Mouse (Mus musculus) C2C12 (cell line): ENCODE data around the gene Mfsd2a. TPM values are rescaled to one million over a fixed set of nuclear protein-coding genes. Genes with fewer than 3 reads are reported as not detected.

Experiments
- H3K27me3 ChIP-seq: one replicate; pipeline ENCODE4 v1.6.1; 2011; ENCODE audit not compliant: control insufficient read depth, insufficient read depth, insufficient read length
- H3K36me3 ChIP-seq: one replicate; pipeline ENCODE4 v1.6.1; 2011; ENCODE audit not compliant: control insufficient read depth, insufficient read depth
- H3K4me3 ChIP-seq: one replicate; pipeline ENCODE4 v1.5.1; 2011; ENCODE audit warnings: mild to moderate bottlenecking, control low read depth; ENCODE audit not compliant: poor library complexity, insufficient read depth, severe bottlenecking
- H3K79me2 ChIP-seq: one replicate; pipeline ENCODE4 v1.6.1; 2011; ENCODE audit not compliant: control insufficient read depth, insufficient read depth
- H3K79me3 ChIP-seq: one replicate; pipeline ENCODE4 v1.6.1; 2011; ENCODE audit warnings: low read depth, control low read depth
- H3ac ChIP-seq: one replicate; pipeline ENCODE3; 2011; ENCODE audit warnings: low read depth; ENCODE audit not compliant: control insufficient read depth, insufficient read length
- CEBPB ChIP-seq: IDR thresholded peaks from one replicate; pipeline ENCODE4 v1.6.1; 2011; ENCODE audit warnings: low read depth, mild to moderate bottlenecking, control low read depth, moderate library complexity
- CTCF ChIP-seq: IDR thresholded peaks from one replicate; pipeline ENCODE4 v1.5.1; 2011; ENCODE audit not compliant: control insufficient read depth, insufficient read depth, insufficient read length
- FOSL1 ChIP-seq: IDR thresholded peaks from one replicate; pipeline ENCODE4 v1.8.0; 2011; ENCODE audit warnings: mild to moderate bottlenecking, low read length; ENCODE audit not compliant: poor library complexity, insufficient read depth, severe bottlenecking
- MAX ChIP-seq: IDR thresholded peaks from one replicate; pipeline ENCODE4 v1.6.1; 2011; ENCODE audit warnings: mild to moderate bottlenecking, control low read depth
- MYOD1 ChIP-seq: IDR thresholded peaks from one replicate; pipeline ENCODE4 v1.6.1; 2011; ENCODE audit warnings: low read depth; ENCODE audit not compliant: control insufficient read depth, insufficient read length
- MYOG ChIP-seq: IDR thresholded peaks from one replicate; pipeline ENCODE4 v1.6.1; 2011; ENCODE audit not compliant: control insufficient read depth, insufficient read length; ENCODE audit errors: extremely low read depth
- USF1 ChIP-seq: IDR thresholded peaks from one replicate; pipeline ENCODE4 v1.6.1; 2011; ENCODE audit warnings: low read depth, mild to moderate bottlenecking, control low read depth, moderate library complexity
- polyA plus RNA-seq: library from polyadenylated mRNA; unstranded; fragments of >200 nt; fragmentation: generic; extraction: Trizol; gene quantifications from one replicate; pipeline ENCODE4 v1.2.1, GENCODE M21; 2012; ENCODE audit warnings: missing spikeins

The Mfsd2a gene
- polyA plus RNA-seq, 1 experiment: 8.9 TPM

DNA sequence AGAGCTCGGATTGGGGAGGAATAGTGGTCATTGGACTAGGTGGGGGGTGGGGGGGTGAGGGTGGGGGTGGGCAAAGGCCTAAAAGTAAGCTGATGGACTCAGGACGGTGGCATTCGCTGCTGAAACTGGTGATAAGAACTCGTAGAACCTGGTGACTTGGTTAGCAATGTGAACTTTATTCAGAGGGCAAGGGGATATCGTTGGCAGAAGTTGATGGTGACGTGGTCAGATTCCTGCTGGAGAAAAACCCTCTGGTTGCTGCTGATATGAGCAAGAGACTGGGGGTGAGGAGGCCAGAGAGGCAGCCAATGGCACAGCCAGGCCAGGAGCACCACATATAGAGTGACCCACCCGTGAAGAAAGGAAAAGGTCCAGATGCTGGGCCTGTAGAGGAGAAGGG is 20.2 kb upstream of the Mfsd2a start:
- H3K79me2 ChIP-seq: no peaks in the 10 kb centered on the region
- H3K36me3 ChIP-seq: no peaks in the 10 kb centered on the region
- no peak overlapping the region for H3ac ChIP-seq
- H3K27me3 ChIP-seq: peaks cover 6% of the 10 kb centered on the region
- H3K79me3 ChIP-seq: no peaks in the 10 kb centered on the region
- TF ChIP-seq CEBPB (no peak), CTCF (no peak), MYOG (no peak), MAX (no peak), FOSL1 (no peak), MYOD1 (no peak), USF1 (no peak)
- H3K4me3 ChIP-seq: no peak overlapping the region

DNA sequence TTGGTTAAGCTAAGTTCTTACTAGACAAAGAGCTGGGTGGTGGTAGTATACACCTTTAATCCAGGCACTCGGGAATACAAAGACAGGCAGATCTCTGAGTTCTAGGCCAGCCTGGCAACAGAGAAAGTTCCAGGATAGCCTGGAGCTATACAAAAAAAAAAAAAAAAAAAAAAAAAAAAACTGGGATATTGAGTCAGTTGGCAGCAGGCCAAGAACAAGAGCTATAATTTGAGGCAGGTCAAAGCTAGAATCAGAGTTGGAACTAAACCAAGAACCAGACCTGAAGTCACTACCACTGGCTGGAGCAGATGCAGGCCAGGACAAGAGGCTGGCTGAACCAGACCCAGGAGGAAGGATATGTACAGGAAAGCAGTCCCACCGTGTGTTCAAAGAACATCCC is 19.7 kb upstream of the Mfsd2a start:
- H3K4me3 ChIP-seq: no peak overlapping the region
- H3K79me3 ChIP-seq: no peaks in the 10 kb centered on the region
- no peak overlapping the region for H3ac ChIP-seq
- no peaks in the 10 kb centered on the region for H3K36me3 ChIP-seq
- no peak for TF ChIP-seq MAX
- no peak for TF ChIP-seq MYOD1
- no peak for TF ChIP-seq CEBPB
- TF ChIP-seq MYOG: no peak
- no peak for TF ChIP-seq CTCF
- TF ChIP-seq FOSL1: no peak
- TF ChIP-seq USF1: no peak
- H3K27me3 ChIP-seq: peaks cover 6% of the 10 kb centered on the region
- H3K79me2 ChIP-seq: no peaks in the 10 kb centered on the region

DNA sequence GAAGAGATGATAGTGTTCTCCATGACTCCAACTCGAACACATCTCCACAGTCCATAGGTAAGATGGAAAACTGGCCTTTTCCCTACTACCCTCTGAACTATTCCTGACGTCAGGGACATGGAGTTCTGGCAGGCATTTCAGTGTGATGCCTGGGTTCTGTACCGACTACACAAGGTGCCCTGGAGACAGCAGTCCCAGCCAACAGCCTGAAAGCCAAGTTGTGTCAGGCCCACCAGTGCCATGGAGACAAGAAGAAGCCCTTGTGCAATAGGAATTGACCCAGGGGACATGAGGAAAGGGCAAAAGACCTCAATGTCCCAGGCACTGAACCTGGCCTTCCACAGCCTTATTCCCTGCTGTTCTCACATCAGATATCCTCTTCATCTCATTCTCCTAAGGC is 18.8 kb upstream of the Mfsd2a start:
- H3K4me3 ChIP-seq: no peak overlapping the region
- H3K79me3 ChIP-seq: no peaks in the 10 kb centered on the region
- H3K27me3 ChIP-seq: peaks cover 6% of the 10 kb centered on the region
- no peaks in the 10 kb centered on the region for H3K79me2 ChIP-seq
- no peaks in the 10 kb centered on the region for H3K36me3 ChIP-seq
- no peak overlapping the region for H3ac ChIP-seq
- TF ChIP-seq MYOG (no peak), MAX (no peak), MYOD1 (no peak), FOSL1 (no peak), USF1 (no peak), CEBPB (no peak), CTCF (no peak)

DNA sequence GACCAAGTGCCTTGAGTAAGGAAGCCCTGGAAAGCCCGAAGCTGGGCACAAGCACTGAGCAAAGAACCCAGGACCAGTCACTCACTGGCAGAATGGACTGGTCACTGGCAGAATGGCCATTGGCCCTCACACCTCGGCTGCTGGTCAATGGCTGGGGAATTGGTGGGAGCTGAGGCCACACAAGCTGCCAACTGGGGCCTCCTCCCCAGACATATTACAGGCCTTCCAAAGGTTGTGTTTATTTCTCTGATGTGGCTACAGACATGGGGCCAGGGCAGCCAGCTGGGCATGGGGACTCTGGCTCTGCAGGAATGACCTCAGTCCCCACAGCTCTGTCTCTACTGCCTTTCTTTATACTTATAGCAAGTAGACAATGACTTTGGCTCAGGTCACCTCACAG is 17.9 kb upstream of the Mfsd2a start:
- H3K79me3 ChIP-seq: no peaks in the 10 kb centered on the region
- TF ChIP-seq USF1 (no peak), CEBPB (no peak), FOSL1 (no peak), CTCF (no peak), MYOD1 (no peak), MAX (no peak), MYOG (no peak)
- no peaks in the 10 kb centered on the region for H3K36me3 ChIP-seq
- H3K27me3 ChIP-seq: peaks cover 6% of the 10 kb centered on the region
- no peaks in the 10 kb centered on the region for H3K79me2 ChIP-seq
- H3ac ChIP-seq: no peak overlapping the region
- H3K4me3 ChIP-seq: no peak overlapping the region

DNA sequence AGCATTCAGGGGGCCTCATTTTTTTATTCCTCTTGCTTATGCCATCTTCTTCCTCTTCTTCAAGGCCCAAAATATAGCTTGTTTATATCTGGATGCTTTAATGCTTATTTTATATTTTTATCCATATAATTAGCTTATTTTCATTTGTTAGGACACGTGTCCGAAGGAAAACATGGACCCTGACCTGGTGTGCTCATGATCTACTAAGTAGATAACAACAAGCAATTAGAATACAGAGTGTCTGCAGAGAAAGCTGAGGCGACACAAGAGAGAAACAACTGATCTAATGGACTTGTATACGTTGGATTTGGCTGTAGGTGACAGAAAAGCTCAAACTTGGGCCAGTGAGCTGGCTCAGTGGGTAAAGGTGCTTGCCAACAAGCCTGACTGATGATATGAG is 15.9 kb upstream of the Mfsd2a start:
- H3K27me3 ChIP-seq: peaks cover 6% of the 10 kb centered on the region
- TF ChIP-seq FOSL1 (no peak), MAX (no peak), CEBPB (no peak), CTCF (no peak), MYOG (no peak), USF1 (no peak), MYOD1 (no peak)
- H3K79me2 ChIP-seq: no peaks in the 10 kb centered on the region
- H3K36me3 ChIP-seq: no peaks in the 10 kb centered on the region
- H3ac ChIP-seq: no peak overlapping the region
- no peak overlapping the region for H3K4me3 ChIP-seq
- no peaks in the 10 kb centered on the region for H3K79me3 ChIP-seq

DNA sequence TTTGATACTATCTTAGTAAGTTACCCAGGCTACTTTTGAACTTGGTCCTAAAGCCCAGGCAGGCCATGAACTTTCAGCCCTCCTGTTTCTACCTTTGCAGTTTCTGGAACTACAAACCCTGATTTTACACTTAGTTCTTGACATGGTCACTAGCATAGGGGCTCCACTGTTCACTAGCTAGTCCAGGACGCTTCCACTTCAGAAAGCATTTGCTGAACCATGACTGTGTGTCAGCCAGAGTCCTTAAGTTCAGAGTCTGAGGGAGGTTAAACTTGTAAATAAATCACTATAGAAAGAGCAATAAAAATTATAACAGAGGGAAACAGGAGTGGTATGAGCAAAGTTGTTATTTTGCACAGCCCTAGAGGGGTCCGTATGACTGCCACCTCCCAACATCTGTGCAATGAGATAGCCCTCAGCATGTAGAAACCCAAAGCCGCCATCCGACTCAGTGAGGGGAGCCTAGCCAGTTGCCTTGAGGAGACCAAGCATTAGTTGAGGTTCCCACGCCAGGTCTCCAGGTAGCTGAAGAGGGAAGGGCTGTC is 14.1 kb upstream of the Mfsd2a start:
- H3K79me2 ChIP-seq: no peaks in the 10 kb centered on the region
- H3K4me3 ChIP-seq: no peak overlapping the region
- no peak overlapping the region for H3ac ChIP-seq
- no peaks in the 10 kb centered on the region for H3K36me3 ChIP-seq
- peaks cover 6% of the 10 kb centered on the region for H3K27me3 ChIP-seq
- H3K79me3 ChIP-seq: no peaks in the 10 kb centered on the region
- TF ChIP-seq MAX: no peak
- no peak for TF ChIP-seq CTCF
- TF ChIP-seq MYOD1: no peak
- no peak for TF ChIP-seq USF1
- TF ChIP-seq CEBPB: no peak
- no peak for TF ChIP-seq FOSL1
- TF ChIP-seq MYOG: no peak
